Mouse (Mus musculus): ENCODE measurements around the gene Gnas.

GRCm38 (mm10) chr2:174299771-174300160 is 15.6 kb downstream of the Gnas start:
- TF ChIP-seq CTCF (IDR thresholded peaks at IDR 0.05; ENCODE audit: low read depth, low read length) (no peak), POLR2A (IDR thresholded peaks at IDR 0.05; ENCODE audit: extremely low read depth, insufficient read depth, low read length) (no peak)
